ENCODE assay signal across 8 mouse cellular contexts in genomic region chr6:38876071-38876911, GRCm38 (mm10). TPM values are rescaled to one million over a fixed set of nuclear protein-coding genes. Genes with fewer than 3 reads are reported as not detected.
DNase-seq lines count a peak whose midpoint lies in the region; ATAC-seq lines count a peak whose summit lies in the region.

Gene Hipk2, minus strand, starts transcription at chr6:38876165.

- H3K9ac ChIP-seq in lung, embryonic 15.5 days, result peak within 1 kb of the TSS; percentile 97

- H3K9me3 ChIP-seq in lung, embryonic 15.5 days, result no peaks in the 10 kb centered on the region

- H3K27me3 ChIP-seq in lung, embryonic 15.5 days, result no peaks in the 10 kb centered on the region

- peak; percentile 92 for DNase-seq in MN1 (ENCODE audit: low spot score)
- DNase-seq in cerebellum, adult 8-10 months, result peak; percentile 66
- peak; percentile 86 for DNase-seq in forelimb bud, embryonic 11.5 days (ENCODE audit: low read depth, low spot score)
- DNase-seq in heart, postnatal 4 days, result peak; percentile 87
- DNase-seq in layer of hippocampus, adult 8-10 months (ENCODE audit: low spot score in 2 of 2), result peak; percentile 56
- DNase-seq in ovary, adult 18-20 months (ENCODE audit: low spot score), result peak; percentile 81
- DNase-seq in thymus, postnatal 0 days (ENCODE audit: low spot score), result peak; percentile 82

- H3K4me3 ChIP-seq in lung, embryonic 15.5 days, result peak within 1 kb of the TSS; percentile 94

- H3K4me2 ChIP-seq in lung, embryonic 15.5 days, result peak within 1 kb of the TSS; percentile 56

- H3K36me3 ChIP-seq in lung, embryonic 15.5 days, result no peaks in the 10 kb centered on the region

- H3K4me1 ChIP-seq in lung, embryonic 15.5 days, result peaks cover 21% of the 10 kb centered on the region

- WGBS in lung, embryonic 15.5 days, result under 1% methylated on average over 103 of the region's 108 CpGs

- H3K27ac ChIP-seq in lung, embryonic 15.5 days, result peak within 1 kb of the TSS; percentile 92

- peak; percentile 94 for ATAC-seq in lung, embryonic 15.5 days (ENCODE audit: borderline replicate concordance, extremely low read depth, low FRiP score, low TSS enrichment)

RNA-seq across cellular contexts. Expression of gene Hipk2, which starts in this region (rescaled TPM):
- total RNA-seq in heart, postnatal 4 days (2021), result 10 to 100 TPM; 73.4 to 75.5 TPM
- total RNA-seq in layer of hippocampus, adult 8-10 months (2022), result 10 to 100 TPM; 64.8 to 69.9 (median 67.6) TPM
- polyA plus RNA-seq in lung, embryonic 15.5 days (2015; fragmentation: Nextera tagmentation; extraction: Ambion mirVana), result 18.0 and 21.8 TPM in 2 replicates
- polyA plus RNA-seq in thymus, postnatal 0 days (2015; fragmentation: Nextera tagmentation; extraction: Ambion mirVana), result 3.1 and 7.1 TPM in 2 replicates

Comparison
In these comparisons a context has a peak if more than half of its experiments do, and no peak if none do; other contexts are left out.
1. Peak in every context shown above with its lines: DNase-seq, ATAC-seq, H3K4me3 ChIP-seq and H3K27ac ChIP-seq.